ENCODE assay signal across 24 mouse cellular contexts in the genomic region with DNA sequence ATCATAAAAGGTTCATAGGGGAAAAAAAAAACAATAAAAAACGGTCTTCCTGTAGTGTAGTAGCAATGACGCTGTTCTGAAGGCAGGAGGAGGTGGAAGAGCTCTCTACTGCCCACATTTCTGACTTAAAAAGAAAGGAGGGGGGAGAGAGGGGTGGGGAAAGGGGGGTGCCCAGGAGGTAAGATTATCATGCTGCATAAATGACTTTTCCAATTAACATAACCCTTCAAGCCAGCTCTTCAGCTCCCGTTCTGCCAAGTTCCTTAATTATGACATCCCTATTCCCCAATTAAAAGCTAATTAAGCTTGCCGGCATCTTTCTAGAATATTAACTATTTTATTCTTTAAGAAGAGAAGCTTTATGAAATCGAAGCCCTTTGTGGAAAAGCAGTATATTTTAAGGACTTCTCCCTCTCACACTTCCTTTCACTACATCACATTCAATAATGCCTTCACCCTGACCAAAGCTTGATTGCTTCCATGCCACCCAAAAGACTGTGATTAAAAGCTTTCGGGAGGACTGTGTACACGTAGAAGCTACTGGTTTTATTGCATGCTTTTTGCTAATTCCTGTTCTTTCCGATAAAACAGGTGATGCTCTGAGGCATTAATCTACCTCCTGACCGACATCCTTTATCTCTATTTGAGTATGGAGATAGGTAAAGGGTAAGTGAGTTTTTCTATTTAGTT.
DNase-seq lines count a peak whose midpoint lies in the region; ATAC-seq lines count a peak whose summit lies in the region.
"Had no signal": no experiment of that assay in that cellular context is flagged by ENCODE, and none has a peak within 500 bp of the region (broad histone marks: within the 10 kb centered on the region; RNA-seq: fewer than 3 reads in every experiment).

No protein-coding gene starts in this region.

- no peak overlapping the region for H3K9ac ChIP-seq in midbrain, embryonic 14.5 days (replicated peaks; ENCODE audit: low read length)
- no peak overlapping the region for H3K9ac ChIP-seq in midbrain, embryonic 11.5 days (ENCODE audit: low read length)
- no peak overlapping the region for H3K9ac ChIP-seq in forebrain, embryonic 13.5 days
- no peak overlapping the region for H3K9ac ChIP-seq in hindbrain, embryonic 16.5 days (ENCODE audit: low read depth, low read length)

- peak; percentile 69 for DNase-seq in midbrain, embryonic 14.5 days
- DNase-seq in midbrain, embryonic 11.5 days (ENCODE audit: low spot score, missing footprints), result no peak
- no peak for DNase-seq in lung, postnatal 25 days (ENCODE audit: low spot score)
- no peak for DNase-seq in ovary, postnatal 14 days (ENCODE audit: low spot score)
- DNase-seq in lung, postnatal 10 days, result no peak
- DNase-seq: adrenal gland, postnatal 36 days; B cell, adult 2 months; cerebellum, adult 8-10 months; gastrocnemius, postnatal 14 days; heart, adult 2 months; heart, postnatal 4 days; kidney, postnatal 36 days; lung, adult 2 months; lung, postnatal 4 days; right cerebral cortex, postnatal 14 days; spleen, adult 18-20 months; thymus, adult 18-20 months had no signal

- H3K4me2 ChIP-seq in midbrain, embryonic 14.5 days (ENCODE audit: low read length), result 0 out of 2 replicates have a peak overlapping the region, but pooled peaks have one; percentile 34
- no peak overlapping the region for H3K4me2 ChIP-seq in midbrain, embryonic 11.5 days
- H3K4me2 ChIP-seq in forebrain, embryonic 13.5 days, result no peak overlapping the region
- peak overlapping the region; percentile 4 for H3K4me2 ChIP-seq in hindbrain, embryonic 16.5 days (ENCODE audit: low read length)
- H3K4me2 ChIP-seq: liver, embryonic 11.5 days had no signal

- 48% methylated on average over 9 of the region's 9 CpGs for WGBS in midbrain, embryonic 14.5 days
- 84% methylated on average over 9 of the region's 9 CpGs for WGBS in midbrain, embryonic 11.5 days
- 45% methylated on average over 9 of the region's 9 CpGs for WGBS in forebrain, embryonic 13.5 days
- 51% methylated on average over 9 of the region's 9 CpGs for WGBS in hindbrain, embryonic 16.5 days

- H3K27ac ChIP-seq in midbrain, embryonic 14.5 days (replicated peaks; ENCODE audit: low read depth, low read length), result peak overlapping the region; percentile 65; the same call in 1 of the 2 replicates
- no peak overlapping the region for H3K27ac ChIP-seq in midbrain, embryonic 11.5 days (ENCODE audit: low read depth, low read length)
- 0 out of 2 replicates have a peak overlapping the region, but pooled peaks have one; percentile 49 for H3K27ac ChIP-seq in forebrain, embryonic 13.5 days
- H3K27ac ChIP-seq in hindbrain, embryonic 16.5 days (ENCODE audit: low read depth, low read length), result no peak overlapping the region
- H3K27ac ChIP-seq: embryonic facial prominence, embryonic 10.5 days; heart, adult 2 months; left cerebral cortex, adult 2 months; limb, embryonic 10.5 days had no signal

- H3K36me3 ChIP-seq in midbrain, embryonic 14.5 days (ENCODE audit: control insufficient read depth, insufficient read depth, low read length), result no peaks in the 10 kb centered on the region
- no peaks in the 10 kb centered on the region for H3K36me3 ChIP-seq in midbrain, embryonic 11.5 days (ENCODE audit: control insufficient read depth, insufficient read depth, low read length)
- no peaks in the 10 kb centered on the region for H3K36me3 ChIP-seq in forebrain, embryonic 13.5 days (ENCODE audit: poor library complexity, severe bottlenecking)
- no peaks in the 10 kb centered on the region for H3K36me3 ChIP-seq in hindbrain, embryonic 16.5 days (ENCODE audit: control insufficient read depth, insufficient read depth, low read length)
- H3K36me3 ChIP-seq: embryonic facial prominence, embryonic 10.5 days; limb, embryonic 10.5 days had no signal

- no peaks in the 10 kb centered on the region for H3K9me3 ChIP-seq in midbrain, embryonic 14.5 days (ENCODE audit: control insufficient read depth, low read length)
- no peaks in the 10 kb centered on the region for H3K9me3 ChIP-seq in midbrain, embryonic 11.5 days (ENCODE audit: control insufficient read depth, low read length)
- no peaks in the 10 kb centered on the region for H3K9me3 ChIP-seq in forebrain, embryonic 13.5 days (replicated peaks)
- no peaks in the 10 kb centered on the region for H3K9me3 ChIP-seq in hindbrain, embryonic 16.5 days (ENCODE audit: control insufficient read depth, low read length)
- H3K9me3 ChIP-seq: embryonic facial prominence, embryonic 10.5 days; limb, embryonic 10.5 days had no signal

- no peaks in the 10 kb centered on the region for H3K4me1 ChIP-seq in midbrain, embryonic 14.5 days (ENCODE audit: control insufficient read depth, insufficient read depth, low read length)
- H3K4me1 ChIP-seq in midbrain, embryonic 11.5 days (ENCODE audit: control insufficient read depth, insufficient read depth, low read length), result no peaks in the 10 kb centered on the region
- peaks cover 5% of the 10 kb centered on the region; the same call in 1 of the 2 replicates for H3K4me1 ChIP-seq in forebrain, embryonic 13.5 days
- H3K4me1 ChIP-seq in hindbrain, embryonic 16.5 days (ENCODE audit: control insufficient read depth, insufficient read depth, low read depth, low read length), result peaks cover 4% of the 10 kb centered on the region; the same call in 1 of the 2 replicates
- H3K4me1 ChIP-seq: embryonic facial prominence, embryonic 10.5 days; limb, embryonic 10.5 days had no signal

- peak; percentile 79 for ATAC-seq in midbrain, embryonic 14.5 days (ENCODE audit: low FRiP score, low TSS enrichment)
- ATAC-seq in midbrain, embryonic 11.5 days (ENCODE audit: low FRiP score), result no peak
- ATAC-seq in forebrain, embryonic 13.5 days, result peak; percentile 84
- peak; percentile 83 for ATAC-seq in hindbrain, embryonic 16.5 days
- ATAC-seq: intestine, embryonic 16.5 days had no signal

- H3K4me3 ChIP-seq in midbrain, embryonic 14.5 days (replicated peaks; ENCODE audit: low read depth, low read length), result no peak overlapping the region
- H3K4me3 ChIP-seq in midbrain, embryonic 11.5 days (ENCODE audit: low read depth, low read length), result no peak overlapping the region
- no peak overlapping the region for H3K4me3 ChIP-seq in forebrain, embryonic 13.5 days
- H3K4me3 ChIP-seq in hindbrain, embryonic 16.5 days (ENCODE audit: low read length), result no peak overlapping the region
- H3K4me3 ChIP-seq: embryonic facial prominence, embryonic 10.5 days; heart, adult 2 months; left cerebral cortex, adult 2 months; limb, embryonic 10.5 days had no signal

- H3K27me3 ChIP-seq in midbrain, embryonic 14.5 days (ENCODE audit: control insufficient read depth, insufficient read depth, low read length), result no peaks in the 10 kb centered on the region
- H3K27me3 ChIP-seq in midbrain, embryonic 11.5 days (ENCODE audit: control insufficient read depth, insufficient read depth, low read length), result no peaks in the 10 kb centered on the region
- H3K27me3 ChIP-seq in forebrain, embryonic 13.5 days, result no peaks in the 10 kb centered on the region
- no peaks in the 10 kb centered on the region for H3K27me3 ChIP-seq in hindbrain, embryonic 16.5 days (replicated peaks; ENCODE audit: control insufficient read depth, insufficient read depth, low read length)

Comparison
In these comparisons a context has a peak if more than half of its experiments do, and no peak if none do; other contexts are left out.
1. H3K27ac ChIP-seq: peak in midbrain, embryonic 14.5 days (single experiment) and forebrain, embryonic 13.5 days (single experiment); none in midbrain, embryonic 11.5 days (single experiment) and hindbrain, embryonic 16.5 days (single experiment).
2. H3K4me2 ChIP-seq: peak in midbrain, embryonic 14.5 days (single experiment) and hindbrain, embryonic 16.5 days (single experiment); none in midbrain, embryonic 11.5 days (single experiment) and forebrain, embryonic 13.5 days (single experiment).